Mouse (Mus musculus) heart, postnatal 0 days (tissue): ENCODE measurements around the gene Myo9b.

Experiments used
- CTCF ChIP-seq: IDR thresholded peaks from 2 replicates; pipeline ENCODE4 v1.5.1; 2016; ENCODE audit warnings: antibody characterized with exemption, control low read depth, low read depth
- EP300 ChIP-seq: IDR thresholded peaks from 2 replicates; pipeline ENCODE4 v1.6.1; 2016; ENCODE audit warnings: antibody characterized with exemption, low read depth

- TF ChIP-seq CTCF (peak; percentile 60), EP300 (no peak)
Measured at GRCm38 (mm10) chr8:71340625-71341024, 68.1 kb downstream of the Myo9b start.
